Mouse (Mus musculus) urinary bladder, postnatal 10 days (tissue): Measurements from ENCODE around the gene Gpr171.

Experiments used
- DNase-seq: peaks from one replicate; pipeline ENCODE4 v3.0.0; 2022; ENCODE audit warnings: low spot score

Gene Gpr171

GRCm38 (mm10) chr3:59054834-59055535 lies 46.6 kb downstream of the Gpr171 start:
- no peak for DNase-seq
